Mouse (Mus musculus): ENCODE data around the gene Tsfm. TPM values are rescaled to one million over a fixed set of nuclear protein-coding genes. Genes with fewer than 3 reads are reported as not detected.

Gene Tsfm
- polyA plus RNA-seq, 1 experiment from 2014 or later = 60.1 TPM

DNA sequence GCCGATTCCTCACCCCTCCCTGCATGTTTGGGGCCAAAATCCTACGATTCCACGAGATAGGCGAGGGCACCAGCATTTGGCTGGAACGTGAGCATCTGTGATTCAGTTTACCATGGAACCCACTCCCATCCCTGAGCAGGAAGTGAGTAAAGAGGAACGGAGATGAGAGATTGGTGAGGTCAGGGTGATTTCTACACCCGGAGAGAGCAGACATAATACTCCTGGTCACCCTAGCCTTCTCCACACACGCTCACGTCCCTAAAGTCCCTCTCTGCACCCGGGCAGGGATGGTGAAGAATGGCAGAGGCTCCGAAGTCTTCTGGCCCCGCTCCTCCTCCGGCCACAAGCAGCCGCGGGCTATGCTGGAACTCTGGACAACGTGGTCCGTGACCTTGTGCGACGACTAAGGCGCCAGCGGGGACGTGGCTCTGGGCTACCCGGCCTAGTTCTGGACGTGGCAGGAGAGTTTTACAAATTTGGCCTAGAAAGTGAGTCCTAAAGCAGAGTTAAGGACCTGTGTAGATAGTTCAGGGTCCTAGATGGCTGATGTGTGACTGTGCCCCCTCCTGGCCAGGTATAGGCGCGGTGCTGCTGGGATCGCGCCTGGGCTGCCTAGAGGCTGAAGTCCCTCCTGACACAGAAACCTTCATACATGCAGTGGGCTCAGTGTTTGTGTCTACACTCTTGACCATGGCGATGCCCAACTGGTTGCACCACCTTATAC lies 18.9 kb upstream of the Tsfm start:
- peaks cover 30% of the 10 kb centered on the region for H3K27me3 ChIP-seq (ENCODE audit: control insufficient read depth, insufficient read depth, low read length)
- 0 out of 2 replicates have a peak, but pooled peaks have one; percentile 32 for ATAC-seq (ENCODE audit: low read depth)
- 1% methylated on average over 29 of the region's 29 CpGs for WGBS

DNA sequence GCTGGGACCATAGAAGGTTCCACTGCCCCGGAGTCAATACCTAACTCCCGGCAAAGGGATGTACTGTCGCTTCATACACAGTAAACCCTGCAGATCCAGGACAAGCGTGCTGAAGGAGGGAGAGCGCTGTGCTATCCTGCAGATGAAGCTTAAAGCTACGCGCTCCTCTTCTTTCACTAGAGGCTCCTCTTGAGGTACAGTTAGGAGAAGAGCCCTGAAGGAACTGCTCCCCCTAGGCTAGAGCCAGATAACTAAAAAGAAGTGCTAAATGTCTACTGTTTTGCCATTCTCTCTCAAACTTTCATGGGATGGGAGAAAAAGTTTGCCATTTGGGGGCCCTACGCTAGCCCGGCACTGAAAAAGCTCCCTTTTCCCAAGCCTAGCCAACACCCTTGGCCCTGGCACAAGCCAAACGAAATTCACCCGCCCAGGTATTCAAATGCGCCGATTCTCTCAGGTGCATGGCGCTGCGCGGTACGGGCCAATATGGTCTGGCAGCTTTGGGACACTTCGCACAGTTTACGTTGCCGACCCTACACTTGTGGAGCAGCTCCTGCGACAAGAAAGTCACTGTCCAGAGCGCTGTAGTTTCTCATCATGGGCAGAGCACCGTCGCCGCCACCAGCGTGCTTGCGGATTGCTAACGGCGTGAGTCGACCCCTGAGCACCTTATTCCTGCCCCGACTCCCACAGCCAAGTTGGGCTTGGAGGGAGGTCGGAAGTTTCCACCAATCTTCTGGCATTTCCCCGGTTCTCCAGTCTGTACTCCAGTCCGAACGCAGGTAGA lies 18.2 kb upstream of the Tsfm start:
- no peaks in the 10 kb centered on the region for H3K36me3 ChIP-seq (ENCODE audit: control insufficient read depth, insufficient read depth, low read length)
- H3K9ac ChIP-seq (replicated peaks; ENCODE audit: low read depth, low read length) = no peak overlapping the region
- no peaks in the 10 kb centered on the region for H3K4me1 ChIP-seq (ENCODE audit: control insufficient read depth, insufficient read depth, low read length)
- H3K27ac ChIP-seq (ENCODE audit: low read depth, low read length) = no peak overlapping the region
- no peak overlapping the region for H3K4me3 ChIP-seq (ENCODE audit: low read depth, low read length)
- no peak overlapping the region for H3K4me2 ChIP-seq (ENCODE audit: low read depth, low read length)
- ATAC-seq (ENCODE audit: low read depth) = no peak
- no peaks in the 10 kb centered on the region for H3K9me3 ChIP-seq (ENCODE audit: control insufficient read depth, low read length)
- WGBS = 4% methylated on average over 35 of the region's 35 CpGs
- peaks cover 30% of the 10 kb centered on the region for H3K27me3 ChIP-seq (ENCODE audit: control insufficient read depth, insufficient read depth, low read length)

More for the DNA sequence above, 18.9 kb upstream of the Tsfm start:
- H3K36me3 ChIP-seq (ENCODE audit: control insufficient read depth, insufficient read depth, low read length) = 0 out of 2 replicates have a peak, but pooled peaks cover 5% of the 10 kb centered on the region
- H3K9ac ChIP-seq (replicated peaks; ENCODE audit: low read depth, low read length) = no peak overlapping the region
- H3K4me3 ChIP-seq (ENCODE audit: low read depth, low read length) = no peak overlapping the region
- H3K27ac ChIP-seq (ENCODE audit: low read depth, low read length) = no peak overlapping the region
- H3K4me2 ChIP-seq (ENCODE audit: low read depth, low read length) = no peak overlapping the region
- no peaks in the 10 kb centered on the region for H3K9me3 ChIP-seq (ENCODE audit: control insufficient read depth, low read length)
- H3K4me1 ChIP-seq (ENCODE audit: control insufficient read depth, insufficient read depth, low read length) = no peaks in the 10 kb centered on the region

DNA sequence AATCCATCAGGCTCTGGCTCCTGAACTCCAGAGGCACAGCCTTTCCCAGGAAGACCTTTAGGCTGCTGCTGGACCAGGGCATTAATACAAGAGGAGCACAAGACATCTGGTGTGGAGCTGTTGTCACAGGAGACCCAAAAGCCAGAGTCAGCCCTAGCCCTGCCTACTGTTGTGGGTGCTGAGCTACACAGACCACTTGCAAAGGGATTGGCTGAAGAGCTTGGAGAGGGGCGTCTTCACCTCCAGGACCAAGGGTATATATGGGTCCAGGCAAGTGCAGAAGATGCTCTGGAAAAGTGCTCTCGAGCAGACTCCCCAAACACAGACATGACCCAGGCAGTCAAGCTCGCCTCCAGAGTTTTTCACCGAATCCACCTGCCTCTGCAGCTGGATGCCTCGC lies 17.3 kb upstream of the Tsfm start, which contains the start of gene Cyp27b1:
TSS of gene Cyp27b1 (plus strand) at position 297 of the 400 bp plus-strand sequence.
- no peak for ATAC-seq (ENCODE audit: low read depth)
- H3K36me3 ChIP-seq (ENCODE audit: control insufficient read depth, insufficient read depth, low read length) = no peaks in the 10 kb centered on the region
- no peak within 1 kb of the TSS for H3K9ac ChIP-seq (replicated peaks; ENCODE audit: low read depth, low read length)
- WGBS = 35% methylated on average over 5 of the region's 5 CpGs
- H3K27me3 ChIP-seq (ENCODE audit: control insufficient read depth, insufficient read depth, low read length) = peaks cover 30% of the 10 kb centered on the region
- H3K9me3 ChIP-seq (ENCODE audit: control insufficient read depth, low read length) = no peaks in the 10 kb centered on the region
- H3K4me1 ChIP-seq (ENCODE audit: control insufficient read depth, insufficient read depth, low read length) = no peaks in the 10 kb centered on the region
- no peak within 1 kb of the TSS for H3K4me2 ChIP-seq (ENCODE audit: low read depth, low read length)
- H3K27ac ChIP-seq (ENCODE audit: low read depth, low read length) = no peak within 1 kb of the TSS
- H3K4me3 ChIP-seq (ENCODE audit: low read depth, low read length) = no peak within 1 kb of the TSS

DNA sequence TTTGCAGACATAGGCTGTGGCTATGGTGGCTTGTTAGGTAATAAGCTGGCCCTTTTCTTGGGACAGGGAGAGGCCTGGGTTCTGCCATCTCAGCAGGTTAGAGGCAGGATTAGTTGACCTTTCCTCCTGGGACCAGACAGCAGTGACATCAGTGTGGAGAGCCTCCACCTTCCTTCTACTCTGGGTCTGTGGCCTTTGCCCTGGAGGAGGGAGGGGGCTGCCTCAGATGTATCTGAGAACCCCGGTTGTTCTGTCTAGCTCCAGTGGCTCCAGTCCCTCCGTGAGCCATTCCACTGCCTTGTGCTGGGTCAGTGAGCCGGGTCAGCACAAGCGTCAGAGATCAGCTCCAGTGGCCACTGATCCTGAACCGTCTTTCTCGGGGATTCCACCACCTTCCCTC lies 12.5 kb upstream of the Tsfm start:
- no peak overlapping the region for H3K4me2 ChIP-seq (ENCODE audit: low read depth, low read length)
- H3K9me3 ChIP-seq (ENCODE audit: control insufficient read depth, low read length) = no peaks in the 10 kb centered on the region
- no peak overlapping the region; the same call in 1 of the 2 replicates for H3K4me3 ChIP-seq (ENCODE audit: low read depth, low read length)
- H3K27ac ChIP-seq (ENCODE audit: low read depth, low read length) = no peak overlapping the region
- H3K36me3 ChIP-seq (ENCODE audit: control insufficient read depth, insufficient read depth, low read length) = no peaks in the 10 kb centered on the region
- no peak for ATAC-seq (ENCODE audit: low read depth)
- peaks cover 10% of the 10 kb centered on the region; the same call in 1 of the 2 replicates for H3K27me3 ChIP-seq (ENCODE audit: control insufficient read depth, insufficient read depth, low read length)
- H3K4me1 ChIP-seq (ENCODE audit: control insufficient read depth, insufficient read depth, low read length) = peaks cover 12% of the 10 kb centered on the region; the same call in 1 of the 2 replicates
- 92% methylated on average over 6 of the region's 6 CpGs for WGBS
- H3K9ac ChIP-seq (replicated peaks; ENCODE audit: low read depth, low read length) = no peak overlapping the region

DNA sequence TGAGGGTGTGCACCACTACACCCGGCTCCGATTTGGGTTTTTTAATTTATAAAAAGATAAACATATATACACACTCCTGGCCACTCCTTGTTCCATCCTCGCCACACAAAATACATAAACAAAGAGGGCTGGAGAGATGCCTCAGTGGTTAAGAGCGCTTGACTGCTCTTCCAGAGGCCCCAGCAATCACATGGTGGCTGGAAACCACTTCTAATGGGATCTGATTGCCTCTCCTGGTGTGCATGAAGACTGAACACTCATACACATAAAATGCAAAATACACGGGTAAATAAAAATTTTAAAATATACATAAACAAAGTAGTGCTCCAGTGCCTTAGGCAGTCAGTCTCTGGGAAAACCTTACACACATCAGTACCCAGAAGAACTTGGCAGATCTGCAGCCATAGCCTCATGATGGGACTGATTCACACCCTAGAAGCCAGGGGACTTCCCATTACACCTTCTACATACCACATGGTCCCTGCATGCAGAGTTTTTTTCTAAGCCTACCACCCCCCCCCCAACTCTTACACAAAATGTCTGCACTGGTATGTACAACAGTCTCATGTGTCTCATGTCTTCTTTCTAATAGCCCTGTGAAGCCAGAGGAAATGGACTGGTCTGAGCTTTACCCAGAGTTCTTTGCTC lies 12.0 kb upstream of the Tsfm start:
- WGBS = 14% methylated on average over 5 of the region's 5 CpGs
- Histone ChIP-seq H3K36me3 (ENCODE audit: control insufficient read depth, insufficient read depth, low read length) (no peaks in the 10 kb centered on the region), H3K27ac (ENCODE audit: low read depth, low read length) (no peak overlapping the region), H3K4me3 (ENCODE audit: low read depth, low read length) (peak overlapping the region; percentile 81), H3K27me3 (ENCODE audit: control insufficient read depth, insufficient read depth, low read length) (peaks cover 6% of the 10 kb centered on the region; the same call in 1 of the 2 replicates), H3K4me2 (ENCODE audit: low read depth, low read length) (peak overlapping the region; percentile 97), H3K9me3 (ENCODE audit: control insufficient read depth, low read length) (no peaks in the 10 kb centered on the region), H3K4me1 (ENCODE audit: control insufficient read depth, insufficient read depth, low read length) (peaks cover 12% of the 10 kb centered on the region; the same call in 1 of the 2 replicates), H3K9ac (replicated peaks; ENCODE audit: low read depth, low read length) (peak overlapping the region; percentile 57; the same call in 1 of the 2 replicates)
- ATAC-seq (ENCODE audit: low read depth) = 0 out of 2 replicates have a peak, but pooled peaks have one; percentile 3

DNA sequence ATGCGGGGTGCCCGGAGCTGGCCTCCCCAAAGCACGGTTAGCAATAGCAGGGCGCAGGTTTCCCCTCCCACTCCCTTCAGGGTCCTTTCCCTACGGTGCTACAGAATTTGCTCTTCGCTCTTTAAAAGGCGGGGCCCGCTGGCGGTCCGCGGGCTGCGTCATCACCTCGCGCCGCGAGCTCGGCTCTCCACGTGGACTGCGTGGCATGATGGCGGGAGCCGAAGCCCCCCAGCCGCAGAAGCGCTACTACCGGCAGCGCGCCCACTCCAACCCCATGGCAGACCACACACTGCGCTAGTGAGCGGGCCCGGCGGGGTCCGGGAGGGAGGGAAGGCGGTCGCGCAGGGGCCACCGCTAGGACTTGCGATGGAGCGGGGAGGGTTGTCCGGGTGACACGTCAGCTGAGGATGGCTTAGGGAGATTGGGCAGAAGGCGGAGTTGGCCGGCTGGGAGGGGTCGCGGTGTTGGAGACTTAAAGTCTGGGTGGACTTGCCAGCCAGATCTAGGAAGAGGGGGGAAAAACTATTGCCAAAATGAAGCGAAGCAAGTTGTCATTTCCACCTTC lies 11.2 kb upstream of the Tsfm start:
- Histone ChIP-seq H3K9me3 (ENCODE audit: control insufficient read depth, low read length) (no peaks in the 10 kb centered on the region), H3K4me1 (ENCODE audit: control insufficient read depth, insufficient read depth, low read length) (peaks cover 12% of the 10 kb centered on the region; the same call in 1 of the 2 replicates), H3K27me3 (ENCODE audit: control insufficient read depth, insufficient read depth, low read length) (peaks cover 4% of the 10 kb centered on the region; the same call in 1 of the 2 replicates), H3K27ac (ENCODE audit: low read depth, low read length) (no peak overlapping the region), H3K9ac (replicated peaks; ENCODE audit: low read depth, low read length) (peak overlapping the region; percentile 57), H3K36me3 (ENCODE audit: control insufficient read depth, insufficient read depth, low read length) (no peaks in the 10 kb centered on the region), H3K4me2 (ENCODE audit: low read depth, low read length) (peak overlapping the region; percentile 97), H3K4me3 (ENCODE audit: low read depth, low read length) (peak overlapping the region; percentile 81)
- ATAC-seq (ENCODE audit: low read depth) = peak; percentile 85
- under 1% methylated on average over 44 of the region's 44 CpGs for WGBS

DNA sequence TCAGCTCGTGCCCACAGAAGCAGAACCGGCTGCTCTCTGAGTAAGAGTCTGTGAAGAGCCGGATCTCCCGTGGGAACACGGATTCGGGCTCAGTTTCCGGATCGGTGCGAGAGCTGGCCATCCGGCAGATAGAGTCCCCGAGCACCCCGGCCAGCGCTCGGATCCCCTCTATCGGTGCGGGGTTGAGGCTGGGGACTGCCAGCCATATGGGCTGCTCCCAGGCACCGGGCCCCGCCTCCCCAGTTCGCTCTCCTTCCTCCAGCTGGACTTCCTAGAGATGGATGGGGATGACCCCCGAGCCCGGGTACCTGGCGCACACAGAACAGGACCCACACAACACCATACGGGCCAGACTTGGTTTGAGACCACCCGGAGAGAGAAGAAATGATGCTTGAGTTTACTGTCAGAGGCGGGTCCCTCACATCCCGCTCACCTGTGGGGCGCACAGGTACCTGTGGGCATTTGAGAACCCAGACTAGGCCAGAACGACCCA lies 10.7 kb upstream of the Tsfm start, which contains the start of the genes Mettl1 and Eef1akmt3:
TSS of gene Mettl1 (plus strand) at position 141 of the 493 bp plus-strand sequence.
TSS of gene Eef1akmt3 (minus strand) at position 240 of the 493 bp plus-strand sequence.
- H3K27ac ChIP-seq (ENCODE audit: low read depth, low read length) = no peak within 1 kb of the TSS
- ATAC-seq (ENCODE audit: low read depth) = peak; percentile 77
- H3K4me1 ChIP-seq (ENCODE audit: control insufficient read depth, insufficient read depth, low read length) = peaks cover 12% of the 10 kb centered on the region; the same call in 1 of the 2 replicates
- peak within 1 kb of the TSS; percentile 97 for H3K4me2 ChIP-seq (ENCODE audit: low read depth, low read length)
- peak within 1 kb of the TSS; percentile 57 for H3K9ac ChIP-seq (replicated peaks; ENCODE audit: low read depth, low read length)
- WGBS = under 1% methylated on average over 28 of the region's 28 CpGs
- peak within 1 kb of the TSS; percentile 81 for H3K4me3 ChIP-seq (ENCODE audit: low read depth, low read length)
- H3K36me3 ChIP-seq (ENCODE audit: control insufficient read depth, insufficient read depth, low read length) = no peaks in the 10 kb centered on the region
- H3K9me3 ChIP-seq (ENCODE audit: control insufficient read depth, low read length) = no peaks in the 10 kb centered on the region
- peaks cover 4% of the 10 kb centered on the region; the same call in 1 of the 2 replicates for H3K27me3 ChIP-seq (ENCODE audit: control insufficient read depth, insufficient read depth, low read length)

DNA sequence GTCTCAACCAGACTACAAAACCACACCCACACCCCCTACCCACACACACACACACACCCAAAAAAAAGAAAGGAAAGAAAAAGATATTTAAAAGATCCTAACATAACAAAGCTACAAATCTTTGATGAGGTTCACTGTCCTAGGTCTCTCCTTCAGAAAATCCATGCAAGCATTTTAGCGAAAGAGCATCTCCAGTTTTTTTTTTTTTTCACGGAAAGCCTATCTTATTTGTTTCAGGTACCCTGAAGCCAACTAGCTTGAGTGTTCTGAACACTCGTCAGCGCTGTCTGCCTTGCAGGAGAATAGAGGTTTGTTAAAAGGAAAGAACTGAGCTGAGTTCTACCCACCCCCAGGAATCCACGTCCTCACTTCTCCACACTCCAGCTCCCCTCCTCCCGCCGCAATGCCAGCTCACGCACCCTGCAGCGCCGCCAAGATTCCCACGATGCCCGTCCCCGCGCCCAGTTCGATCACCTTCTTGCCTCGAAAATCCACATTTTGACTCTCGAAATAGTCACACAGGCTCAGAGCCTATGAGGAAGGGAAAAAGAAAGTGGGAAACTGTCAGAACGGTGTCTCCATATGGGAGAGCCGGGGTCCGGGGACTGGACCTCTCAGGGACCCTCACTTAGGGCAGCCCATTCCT lies 10.1 kb upstream of the Tsfm start:
- H3K36me3 ChIP-seq (ENCODE audit: control insufficient read depth, insufficient read depth, low read length) = no peaks in the 10 kb centered on the region
- H3K9ac ChIP-seq (replicated peaks; ENCODE audit: low read depth, low read length) = peak overlapping the region; percentile 57
- WGBS = 2% methylated on average over 20 of the region's 20 CpGs
- no peak overlapping the region for H3K27ac ChIP-seq (ENCODE audit: low read depth, low read length)
- peaks cover 4% of the 10 kb centered on the region; the same call in 1 of the 2 replicates for H3K27me3 ChIP-seq (ENCODE audit: control insufficient read depth, insufficient read depth, low read length)
- peak overlapping the region; percentile 81 for H3K4me3 ChIP-seq (ENCODE audit: low read depth, low read length)
- H3K4me2 ChIP-seq (ENCODE audit: low read depth, low read length) = peak overlapping the region; percentile 97
- peaks cover 12% of the 10 kb centered on the region; the same call in 1 of the 2 replicates for H3K4me1 ChIP-seq (ENCODE audit: control insufficient read depth, insufficient read depth, low read length)
- no peaks in the 10 kb centered on the region for H3K9me3 ChIP-seq (ENCODE audit: control insufficient read depth, low read length)
- ATAC-seq (ENCODE audit: low read depth) = peak; percentile 38; the same call in 1 of the 2 replicates

Measured in neural tube, embryonic 14.5 days (tissue).